Mouse (Mus musculus) layer of hippocampus, adult 2 months (tissue): ENCODE measurements around the gene 6430548M08Rik. TPM values are rescaled to one million over a fixed set of nuclear protein-coding genes. Genes with fewer than 3 reads are reported as not detected.

Experiments used
- DNase-seq, 2 experiments: peaks; one replicate each; pipeline ENCODE4 v3.0.0; 2022; ENCODE audit warnings: low spot score in 2 of 2
- H3K27ac ChIP-seq: fragments of 200-600 bp; 2 replicates; pipeline ENCODE4 v1.8.1; 2022
- H3K4me3 ChIP-seq: fragments of 200-600 bp; 2 replicates; pipeline ENCODE4 v1.8.1; 2022; ENCODE audit warnings: mild to moderate bottlenecking
- CTCF ChIP-seq: fragments of 200-600 bp; conservative IDR thresholded peaks from 2 replicates; pipeline ENCODE4 v1.8.1; 2022; ENCODE audit warnings: antibody characterized with exemption, mild to moderate bottlenecking, moderate library complexity
- total RNA-seq, 2 experiments: library from RNA; stranded (reverse); gene quantifications; 2 replicates each; pipeline ENCODE4 v1.2.3; 2021

The 6430548M08Rik gene
- total RNA-seq, 2 experiments from 2014 or later: 170 to 183 TPM

DNA sequence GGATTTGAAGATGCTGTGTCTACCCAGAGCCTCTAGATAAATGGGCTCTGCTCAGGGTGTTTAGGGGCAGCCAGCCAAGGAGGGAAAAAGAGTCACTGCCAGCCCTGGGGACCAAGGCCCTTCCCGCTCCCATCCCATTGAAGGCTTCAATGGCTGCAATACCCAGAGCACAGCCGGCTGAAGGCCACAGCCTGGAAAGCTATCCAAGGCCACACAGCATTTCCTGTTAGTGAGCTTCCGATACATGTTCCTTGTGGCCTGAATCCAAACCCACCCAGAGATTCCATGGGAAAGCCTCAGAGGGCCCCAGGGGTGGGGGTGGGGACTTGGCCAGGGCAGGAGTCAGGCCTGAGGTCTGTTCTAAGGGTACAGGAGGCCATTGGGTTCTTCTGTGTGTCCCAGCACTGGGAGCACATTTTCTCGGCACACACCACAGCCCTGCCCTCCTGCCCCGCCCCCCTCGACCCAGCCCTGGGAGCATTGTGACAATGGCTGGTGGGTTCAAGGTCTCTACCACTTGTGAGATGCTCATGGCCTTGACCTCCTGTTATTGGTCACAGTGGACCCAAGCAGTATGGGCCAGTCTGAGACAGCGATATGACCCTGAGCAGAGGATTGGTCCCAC, 90.9 kb downstream of the 6430548M08Rik start:
- DNase-seq: no peak
- Histone ChIP-seq H3K27ac (no peak overlapping the region), H3K4me3 (no peak overlapping the region)
- TF ChIP-seq CTCF: no peak

DNA sequence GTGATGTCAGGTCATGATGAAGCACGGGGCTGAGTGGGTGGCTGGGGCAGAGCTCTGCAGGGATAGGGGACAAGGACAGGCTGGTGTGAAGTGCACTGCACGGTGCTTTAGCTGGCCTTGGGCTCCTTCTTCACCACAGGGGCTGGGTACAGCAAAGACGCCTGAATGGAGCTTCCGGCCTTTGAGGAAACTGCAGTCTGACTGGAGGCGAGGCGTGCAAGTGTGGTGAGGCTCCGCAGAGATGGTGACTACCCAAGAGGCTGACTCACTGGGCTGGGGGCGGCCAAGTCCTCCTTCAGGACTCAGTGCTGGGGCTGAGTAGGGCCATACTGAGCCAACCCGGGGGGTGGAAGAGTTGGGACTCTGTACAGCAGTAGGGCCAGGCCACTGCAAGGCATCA, 92.0 kb downstream of the 6430548M08Rik start:
- no peak overlapping the region for H3K4me3 ChIP-seq
- TF ChIP-seq CTCF: no peak
- DNase-seq: no peak
- no peak overlapping the region for H3K27ac ChIP-seq

DNA sequence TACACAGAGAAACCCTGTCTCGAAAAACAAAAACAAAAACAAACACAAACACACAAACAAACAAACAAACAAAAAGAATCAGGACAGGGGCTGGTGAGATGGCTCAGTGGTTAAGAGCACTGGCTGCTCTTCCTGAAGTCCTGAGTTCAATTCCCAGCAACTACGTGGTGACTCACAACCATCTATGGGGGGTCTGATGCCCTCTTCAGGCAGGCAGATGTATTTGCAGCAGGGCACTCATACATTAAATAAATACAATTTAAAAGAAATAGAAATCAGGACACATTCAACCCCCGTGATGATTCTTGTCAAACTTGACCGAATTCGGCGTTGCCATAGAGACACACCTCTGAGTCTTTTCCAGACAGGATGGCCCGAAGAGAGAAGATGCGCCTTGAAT, 93.4 kb downstream of the 6430548M08Rik start:
- no peak for DNase-seq
- Histone ChIP-seq H3K27ac (no peak overlapping the region), H3K4me3 (no peak overlapping the region)
- peak; percentile 61 for TF ChIP-seq CTCF

DNA sequence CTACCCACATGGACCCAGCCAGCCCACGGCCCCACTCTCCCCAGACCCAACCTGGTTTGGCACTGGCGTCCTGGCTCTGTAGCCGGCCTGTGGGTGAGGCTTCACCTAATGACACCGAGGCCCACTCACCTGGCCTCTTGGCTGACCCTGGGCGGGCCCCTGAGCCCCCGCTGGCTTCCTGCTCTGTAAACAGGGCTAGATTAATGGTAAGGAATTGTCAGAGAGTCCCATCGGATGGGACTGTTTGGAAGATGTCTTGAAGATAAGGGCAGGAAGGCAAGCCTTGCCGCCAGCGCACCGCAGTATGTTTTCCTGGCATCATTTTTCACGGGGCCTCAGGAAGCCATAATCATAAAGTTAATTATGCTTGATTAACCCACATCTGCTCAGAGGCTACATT, 94.2 kb downstream of the 6430548M08Rik start:
- TF ChIP-seq CTCF: no peak
- no peak for DNase-seq
- Histone ChIP-seq H3K27ac (no peak overlapping the region), H3K4me3 (no peak overlapping the region)

DNA sequence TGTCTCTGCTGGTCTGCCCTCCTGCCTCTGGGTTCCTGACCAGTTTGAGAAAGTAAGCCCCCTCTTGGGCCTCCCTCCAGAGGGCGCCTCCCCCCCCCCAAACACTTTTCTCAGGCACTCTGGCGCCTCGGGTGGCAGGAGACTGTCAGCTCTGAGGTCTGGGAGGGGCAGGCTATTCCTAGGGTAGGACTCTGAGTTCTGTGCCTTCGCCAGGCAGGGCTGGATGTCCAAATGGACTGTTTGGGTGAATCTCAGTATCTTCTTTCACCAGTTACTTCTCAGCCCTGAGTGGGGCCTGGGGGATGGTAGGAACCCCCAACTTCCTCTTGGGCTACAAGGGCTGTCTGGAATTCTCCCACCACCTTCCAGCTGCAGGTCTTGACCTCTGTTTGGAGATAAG, 97.4 kb downstream of the 6430548M08Rik start:
- peak; percentile 58 for TF ChIP-seq CTCF
- Histone ChIP-seq H3K4me3 (no peak overlapping the region), H3K27ac (no peak overlapping the region)
- no peak for DNase-seq

DNA sequence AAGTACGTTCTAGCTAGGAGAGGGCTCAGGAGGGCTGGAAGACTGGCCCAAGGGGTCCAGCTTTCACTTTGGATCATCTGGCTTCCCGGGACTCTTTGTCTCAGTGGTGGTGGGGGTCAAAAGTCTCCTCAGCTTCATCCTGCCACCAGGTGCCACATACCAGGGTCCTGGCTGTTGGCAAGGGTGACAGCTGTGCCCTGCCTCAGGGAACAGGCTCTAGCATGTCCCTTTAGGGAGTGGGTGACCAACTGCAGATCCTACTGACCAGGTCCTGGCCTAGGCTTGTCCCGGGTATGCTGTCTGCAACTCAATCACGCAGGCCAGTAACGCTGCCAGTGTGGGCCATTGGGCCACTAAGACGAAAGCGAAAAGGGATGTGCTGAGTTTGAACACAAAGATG, 98.6 kb downstream of the 6430548M08Rik start:
- DNase-seq: no peak
- TF ChIP-seq CTCF: no peak
- Histone ChIP-seq H3K27ac (no peak overlapping the region), H3K4me3 (no peak overlapping the region)

DNA sequence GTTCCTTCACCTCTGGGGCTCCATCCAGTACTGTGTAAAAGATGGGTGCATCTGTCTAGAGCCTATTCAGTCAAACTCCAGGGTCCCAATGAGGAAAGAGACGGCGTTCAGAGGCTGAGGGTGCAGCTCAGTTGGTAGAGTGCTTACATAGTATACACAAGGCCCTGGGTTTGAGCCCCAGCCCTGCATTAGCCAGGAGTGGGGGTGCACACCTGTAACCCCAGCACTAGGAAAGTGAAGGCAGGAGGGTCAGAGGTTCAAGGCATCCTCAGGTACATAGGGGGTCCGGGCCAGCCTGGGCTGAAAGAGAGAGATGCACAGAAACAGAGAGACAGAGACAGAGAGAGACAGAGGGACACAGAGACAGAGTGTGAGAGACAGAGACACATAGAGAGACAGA, 99.3 kb downstream of the 6430548M08Rik start:
- no peak overlapping the region for H3K4me3 ChIP-seq
- no peak for TF ChIP-seq CTCF
- no peak for DNase-seq
- no peak overlapping the region for H3K27ac ChIP-seq

DNA sequence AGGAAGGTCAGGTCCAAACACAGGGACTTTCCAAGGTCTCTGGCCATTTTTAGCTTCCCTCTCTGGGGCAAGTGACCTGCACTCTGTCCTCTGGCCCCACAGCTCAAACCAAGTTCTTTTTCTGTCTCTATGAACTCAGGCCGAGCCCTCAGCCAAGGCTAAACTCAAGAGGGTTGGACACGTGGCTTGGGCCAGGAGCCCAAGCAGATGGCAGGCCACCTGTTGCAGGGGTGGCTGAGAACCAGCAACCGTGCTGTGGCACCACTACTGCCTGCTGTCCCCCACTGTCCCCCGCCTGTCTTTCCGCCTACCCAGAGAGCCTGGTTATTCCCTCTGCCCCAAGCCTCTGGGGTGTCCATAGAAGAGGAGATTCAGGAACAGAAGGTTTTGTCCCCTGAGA, 100.0 kb downstream of the 6430548M08Rik start:
- no peak overlapping the region for H3K27ac ChIP-seq
- peak in 1 of 2 experiments; percentile 51 for DNase-seq
- H3K4me3 ChIP-seq: no peak overlapping the region
- TF ChIP-seq CTCF: no peak

Other genes with a start within 250 kb of the 6430548M08Rik start
- 10 to 100 TPM; 93.6 to 98.1 TPM for gene Usp10, start 203.8 kb upstream of the 6430548M08Rik start, total RNA-seq
- 1 to 10 TPM; 2.2 to 7.6 TPM for gene Gm20388, start 203.3 kb upstream of the 6430548M08Rik start, total RNA-seq
- 1 to 10 TPM; 2.0 to 2.5 TPM for gene Crispld2, start 121.7 kb upstream of the 6430548M08Rik start, total RNA-seq
- gene Zdhhc7, start 12.7 kb upstream of the 6430548M08Rik start, total RNA-seq: 10 to 100 TPM; 33.9 to 35.9 TPM
- under 1 TPM; 0.31 to 0.91 TPM for gene Fam92b, start 63.3 kb downstream of the 6430548M08Rik start, total RNA-seq
- gene Gse1, start 114.3 kb downstream of the 6430548M08Rik start, total RNA-seq: 100 to 1,000 TPM; 146 to 158 TPM